Mouse (Mus musculus): ENCODE results near the gene Cntn1.

- TF ChIP-seq MAX (IDR thresholded peaks at IDR 0.05) (no peak), CTCF (IDR thresholded peaks at IDR 0.05; ENCODE audit: control insufficient read depth, insufficient read depth, insufficient read length) (no peak), USF1 (IDR thresholded peaks at IDR 0.05; ENCODE audit: low read depth) (no peak), MYOG (IDR thresholded peaks at IDR 0.05; ENCODE audit: control insufficient read depth, extremely low read depth, insufficient read length) (no peak)
Measured at GRCm38 (mm10) chr15:92209778-92210177, 158.8 kb downstream of the Cntn1 start.
